Mouse (Mus musculus): ENCODE data around the gene Fbxl16.

Gene Fbxl16

GRCm38 (mm10) chr17:25839455-25840235 lies 30.8 kb downstream of the Fbxl16 start:
- no peak for DNase-seq (ENCODE audit: extremely low read depth, low read depth, low spot score)

- DNase-seq (ENCODE audit: extremely low read depth, low read depth, low spot score) = no peak
Measured at GRCm38 (mm10) chr17:25840519-25840918, 31.6 kb downstream of the Fbxl16 start.

- no peak for DNase-seq (ENCODE audit: extremely low read depth, low read depth, low spot score)
Measured at GRCm38 (mm10) chr17:25841117-25841880, 32.4 kb downstream of the Fbxl16 start, which contains the start of gene Gm20683. TSS of gene Gm20683 (minus strand) at chr17:25841763.

GRCm38 (mm10) chr17:25842509-25842908 lies 33.6 kb downstream of the Fbxl16 start:
- no peak for DNase-seq (ENCODE audit: extremely low read depth, low read depth, low spot score)

GRCm38 (mm10) chr17:25843122-25843521 lies 34.2 kb downstream of the Fbxl16 start:
- DNase-seq (ENCODE audit: extremely low read depth, low read depth, low spot score) = no peak

GRCm38 (mm10) chr17:25843636-25844395 lies 34.9 kb downstream of the Fbxl16 start:
- DNase-seq (ENCODE audit: extremely low read depth, low read depth, low spot score) = no peak

- no peak for DNase-seq (ENCODE audit: extremely low read depth, low read depth, low spot score)
Measured at GRCm38 (mm10) chr17:25844396-25844901, 35.6 kb downstream of the Fbxl16 start, which contains the start of gene Rhot2. TSS of gene Rhot2 (minus strand) at chr17:25844851.

- no peak for DNase-seq (ENCODE audit: extremely low read depth, low read depth, low spot score)
Measured at GRCm38 (mm10) chr17:25860229-25860628, 51.3 kb downstream of the Fbxl16 start.

- no peak for DNase-seq (ENCODE audit: extremely low read depth, low read depth, low spot score)
Measured at GRCm38 (mm10) chr17:25860832-25861703, 52.2 kb downstream of the Fbxl16 start, which contains the start of gene Wdr90. TSS of gene Wdr90 (minus strand) at chr17:25861501.

- no peak for DNase-seq (ENCODE audit: extremely low read depth, low read depth, low spot score)
Measured at GRCm38 (mm10) chr17:25861704-25862612, 53.1 kb downstream of the Fbxl16 start.

GRCm38 (mm10) chr17:25863681-25864080 lies 54.8 kb downstream of the Fbxl16 start:
- no peak for DNase-seq (ENCODE audit: extremely low read depth, low read depth, low spot score)

- DNase-seq (ENCODE audit: extremely low read depth, low read depth, low spot score) = no peak
Measured at GRCm38 (mm10) chr17:25864311-25864710, 55.4 kb downstream of the Fbxl16 start.

- DNase-seq (ENCODE audit: extremely low read depth, low read depth, low spot score) = no peak
Measured at GRCm38 (mm10) chr17:25865288-25865687, 56.4 kb downstream of the Fbxl16 start.

GRCm38 (mm10) chr17:25866172-25866571 lies 57.3 kb downstream of the Fbxl16 start:
- no peak for DNase-seq (ENCODE audit: extremely low read depth, low read depth, low spot score)

- no peak for DNase-seq (ENCODE audit: extremely low read depth, low read depth, low spot score)
Measured at GRCm38 (mm10) chr17:25867509-25867835, 58.6 kb downstream of the Fbxl16 start.

GRCm38 (mm10) chr17:25867836-25868600 lies 59.1 kb downstream of the Fbxl16 start:
- DNase-seq (ENCODE audit: extremely low read depth, low read depth, low spot score) = no peak

- peak; percentile 94 for DNase-seq (ENCODE audit: extremely low read depth, low read depth, low spot score)
Measured at GRCm38 (mm10) chr17:25868601-25869191, 59.8 kb downstream of the Fbxl16 start, which contains the start of gene Mcrip2. TSS of gene Mcrip2 (minus strand) at chr17:25868764.

GRCm38 (mm10) chr17:25869498-25869897 lies 60.6 kb downstream of the Fbxl16 start:
- DNase-seq (ENCODE audit: extremely low read depth, low read depth, low spot score) = no peak

Measured in fat pad, adult 2 months (tissue).